Mouse (Mus musculus): ENCODE data around the gene Btrc.
"Not testable (repeated sequence)": the region's sequence is repeated elsewhere in the genome, so short reads cannot be mapped to it uniquely, and the experiment has no call there.

Gene Btrc

GRCm38 (mm10) chr19:45363384-45363926, at the start of gene Btrc:
Gene Btrc (plus strand): TSS chr19:45363734.
- DNase-seq (ENCODE audit: low read depth, low spot score), result peak; percentile 100

- DNase-seq (ENCODE audit: low read depth, low spot score), result no peak
These were observed 46.1 kb upstream of the Btrc start for GRCm38 (mm10) chr19:45317473-45317882.

DNA sequence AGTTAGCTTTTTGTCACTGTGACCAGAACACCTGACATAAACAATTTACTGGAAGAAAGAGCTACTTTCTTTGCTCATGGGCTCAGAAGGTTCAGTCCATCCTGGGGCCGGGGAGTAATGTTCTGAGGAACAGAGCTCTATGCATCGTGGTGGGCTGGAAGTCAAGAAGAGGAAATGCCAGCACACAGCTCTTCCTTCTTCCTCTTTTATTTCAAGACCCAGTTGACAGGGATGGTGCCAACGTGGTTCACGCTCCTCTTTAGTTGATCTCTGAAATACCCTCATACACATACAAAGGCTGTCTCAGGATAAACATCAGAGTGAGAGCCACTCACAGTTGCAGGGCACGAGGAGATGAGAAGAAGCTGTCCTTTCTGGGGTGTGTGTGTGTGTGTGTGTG, 42.5 kb upstream of the Btrc start:
- DNase-seq (ENCODE audit: low read depth, low spot score), result no peak

DNA sequence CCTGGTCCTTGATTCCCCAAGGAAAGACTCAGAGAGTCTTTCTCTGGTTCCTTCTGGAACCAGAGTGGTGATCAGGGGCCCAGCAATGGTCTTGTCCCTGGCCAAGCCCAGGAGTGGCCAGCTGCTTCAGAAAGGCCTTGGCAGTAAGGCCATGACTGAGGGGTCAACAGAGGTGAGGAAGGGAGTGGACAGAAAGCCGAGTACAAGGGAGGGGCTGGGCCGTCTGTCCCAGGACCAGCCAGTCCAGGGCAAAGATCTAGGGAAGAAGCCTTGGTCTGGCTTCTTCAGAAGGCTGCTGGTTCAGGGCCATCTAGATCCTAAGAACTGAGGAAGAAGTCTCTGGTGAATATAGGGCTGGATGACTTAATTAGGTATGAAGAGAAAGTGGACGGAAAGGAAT, 34.5 kb upstream of the Btrc start:
- DNase-seq (ENCODE audit: low read depth, low spot score), result no peak

GRCm38 (mm10) chr19:45329748-45330298, 33.7 kb upstream of the Btrc start:
- no peak for DNase-seq (ENCODE audit: low read depth, low spot score)

DNA sequence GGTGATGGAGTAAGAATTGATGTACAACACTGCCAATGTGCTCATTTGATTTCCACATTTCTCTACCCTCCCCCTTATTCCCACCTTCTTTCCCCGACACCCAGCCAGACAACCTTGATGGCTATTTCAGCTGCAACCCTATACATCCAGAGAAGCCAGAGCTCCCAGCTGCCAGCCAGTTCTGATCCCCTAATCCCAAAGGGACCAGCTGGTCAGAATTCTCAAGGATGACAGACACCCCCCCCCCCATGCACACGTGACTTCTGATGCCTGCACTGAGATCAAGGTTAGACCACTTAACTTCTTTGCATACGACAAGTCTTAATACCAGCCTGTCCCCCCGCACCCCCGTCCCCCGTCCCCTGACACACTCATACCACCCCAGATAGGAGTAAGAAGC, 26.8 kb upstream of the Btrc start:
- no peak for DNase-seq (ENCODE audit: low read depth, low spot score)

GRCm38 (mm10) chr19:45338182-45338581, 25.4 kb upstream of the Btrc start:
- peak; percentile 33 for DNase-seq (ENCODE audit: low read depth, low spot score)

- no peak for DNase-seq (ENCODE audit: low read depth, low spot score)
These were observed 19.6 kb upstream of the Btrc start for GRCm38 (mm10) chr19:45343941-45344340.

GRCm38 (mm10) chr19:45348188-45348587, 15.3 kb upstream of the Btrc start:
- no peak for DNase-seq (ENCODE audit: low read depth, low spot score)

- DNase-seq (ENCODE audit: low read depth, low spot score), result no peak
These were observed 13.1 kb upstream of the Btrc start for GRCm38 (mm10) chr19:45350456-45350855.

- DNase-seq (ENCODE audit: low read depth, low spot score), result not testable (repeated sequence)
These were observed 10.8 kb upstream of the Btrc start for GRCm38 (mm10) chr19:45352706-45353105.

DNA sequence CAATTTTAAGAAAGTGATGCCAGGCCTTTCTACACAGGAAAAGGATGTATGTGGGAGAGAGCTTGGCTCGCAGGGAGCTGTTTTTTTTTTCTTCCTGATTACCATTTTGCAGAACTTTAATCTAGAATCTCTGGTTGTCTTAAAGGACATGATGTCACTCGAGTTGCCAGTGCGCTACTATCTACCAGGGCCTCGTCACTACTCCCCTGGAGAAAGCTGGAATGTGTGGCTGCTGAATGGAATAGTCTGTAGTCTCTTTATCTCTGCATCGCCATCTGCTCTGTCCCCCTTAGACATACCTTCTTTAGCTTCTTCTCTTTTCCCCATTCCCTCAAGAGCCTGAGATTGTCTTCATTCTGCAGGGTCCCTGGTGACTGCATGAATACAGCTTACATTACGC, 7.9 kb upstream of the Btrc start:
- DNase-seq (ENCODE audit: low read depth, low spot score), result no peak

GRCm38 (mm10) chr19:45356868-45357267, 6.7 kb upstream of the Btrc start:
- not testable (repeated sequence) for DNase-seq (ENCODE audit: low read depth, low spot score)

- DNase-seq (ENCODE audit: low read depth, low spot score), result no peak
These were observed 3.0 kb upstream of the Btrc start for GRCm38 (mm10) chr19:45360486-45360885.

DNA sequence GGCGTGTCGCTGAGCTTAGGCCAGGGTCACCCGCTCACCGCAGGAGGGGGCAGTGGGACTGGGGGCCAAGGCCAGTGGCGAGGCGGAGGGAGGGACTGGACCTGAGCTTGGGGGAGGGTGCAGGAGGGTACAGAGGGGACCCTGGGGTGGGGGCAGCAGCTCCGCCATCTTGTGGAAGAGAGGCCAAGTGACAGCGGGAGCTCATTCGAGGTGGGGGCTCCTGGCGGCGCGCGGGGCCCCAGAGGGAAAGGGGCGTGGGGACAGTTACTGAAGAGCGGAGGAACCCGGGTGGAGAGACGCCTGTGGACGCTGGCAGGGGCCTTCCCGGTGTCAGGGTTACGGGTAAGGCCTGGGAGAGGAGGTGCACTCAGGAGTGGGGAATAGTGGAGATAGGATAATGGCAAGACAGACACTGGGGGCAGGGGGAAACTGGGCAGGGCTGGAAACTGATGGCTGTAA, 428 bp downstream of the Btrc start:
- no peak for DNase-seq (ENCODE audit: low read depth, low spot score)

DNA sequence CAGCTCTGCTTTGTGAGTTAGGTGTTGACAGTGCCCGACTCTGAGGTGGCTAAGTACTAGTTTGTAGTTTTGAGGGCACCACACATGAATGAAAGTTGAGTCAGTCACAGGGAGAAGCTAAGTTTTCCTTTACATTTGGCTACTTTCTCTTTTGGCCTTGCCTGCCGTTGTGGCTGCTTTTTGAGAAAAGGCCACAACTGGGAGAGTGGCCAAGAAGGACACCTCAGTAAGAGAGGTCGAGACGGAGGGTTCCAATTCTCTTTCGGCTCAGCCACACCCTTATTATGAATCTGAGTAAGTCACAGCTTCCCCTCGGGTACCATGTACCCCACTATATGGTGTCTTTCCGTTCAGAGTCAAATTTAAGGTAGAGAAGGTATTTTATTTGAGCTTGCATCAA, 3.1 kb downstream of the Btrc start:
- no peak for DNase-seq (ENCODE audit: low read depth, low spot score)

- not testable (repeated sequence) for DNase-seq (ENCODE audit: low read depth, low spot score)
These were observed 21.3 kb downstream of the Btrc start for GRCm38 (mm10) chr19:45384815-45385214.

DNA sequence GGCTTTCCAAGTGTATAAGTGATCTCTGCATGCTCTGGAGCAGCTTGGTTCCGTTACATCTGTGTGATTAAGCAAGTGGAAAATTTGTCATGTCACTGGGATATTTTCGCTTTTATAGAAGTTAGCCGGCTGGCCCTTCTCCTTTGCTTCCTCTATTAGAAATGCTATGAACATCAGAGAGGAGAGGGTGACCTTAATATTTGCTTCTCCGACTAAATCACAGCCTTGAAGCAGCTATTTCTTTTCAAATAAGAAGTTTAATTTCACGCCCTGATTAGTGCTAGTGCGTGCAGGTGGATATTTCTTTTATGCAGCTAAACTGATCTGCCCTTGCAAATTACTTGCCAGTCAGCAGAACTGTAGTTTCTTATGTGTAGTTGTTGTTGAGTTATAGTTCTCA, 25.0 kb downstream of the Btrc start:
- no peak for DNase-seq (ENCODE audit: low read depth, low spot score)

- DNase-seq (ENCODE audit: low read depth, low spot score), result no peak
These were observed 30.5 kb downstream of the Btrc start for GRCm38 (mm10) chr19:45394078-45394477.

DNA sequence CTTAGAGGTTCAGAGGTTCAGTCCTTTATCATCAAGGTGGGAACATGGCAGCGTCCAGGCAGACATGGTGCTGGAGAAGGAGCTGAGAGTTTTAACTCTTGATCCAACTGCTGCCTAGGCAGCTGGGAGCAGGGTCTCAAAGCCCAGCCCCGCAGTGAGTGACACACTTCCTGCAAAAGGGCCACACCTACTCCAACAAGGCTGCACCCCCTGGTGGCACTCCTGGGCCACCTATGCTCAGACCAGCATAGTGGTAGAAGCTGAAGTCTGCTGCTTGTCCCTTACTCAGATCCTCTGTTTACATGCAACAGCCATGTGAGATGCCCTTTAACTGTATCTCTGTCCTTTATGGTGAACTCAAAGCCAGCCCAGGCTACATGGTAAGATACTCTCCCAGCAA, 47.5 kb downstream of the Btrc start:
- no peak for DNase-seq (ENCODE audit: low read depth, low spot score)

DNA sequence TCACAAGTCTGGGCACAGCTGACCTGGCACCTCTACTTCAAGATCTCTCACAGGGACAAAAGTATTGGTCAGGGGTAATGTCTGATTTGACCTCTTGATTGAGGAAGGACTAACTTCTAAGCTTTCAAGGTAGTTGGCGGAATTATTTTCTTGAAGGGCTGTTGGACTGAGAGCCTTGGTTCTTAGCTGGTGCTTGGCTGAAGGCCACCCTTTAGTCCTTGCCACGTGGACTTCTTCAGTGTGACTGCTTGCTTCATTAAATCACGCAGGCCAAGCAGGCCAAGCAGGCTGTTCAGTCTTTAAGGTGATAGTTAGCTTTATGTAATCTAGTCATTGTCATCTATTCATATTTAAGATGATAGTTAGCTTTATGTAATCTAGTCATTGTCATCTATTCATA, 49.2 kb downstream of the Btrc start:
- no peak for DNase-seq (ENCODE audit: low read depth, low spot score)

DNA sequence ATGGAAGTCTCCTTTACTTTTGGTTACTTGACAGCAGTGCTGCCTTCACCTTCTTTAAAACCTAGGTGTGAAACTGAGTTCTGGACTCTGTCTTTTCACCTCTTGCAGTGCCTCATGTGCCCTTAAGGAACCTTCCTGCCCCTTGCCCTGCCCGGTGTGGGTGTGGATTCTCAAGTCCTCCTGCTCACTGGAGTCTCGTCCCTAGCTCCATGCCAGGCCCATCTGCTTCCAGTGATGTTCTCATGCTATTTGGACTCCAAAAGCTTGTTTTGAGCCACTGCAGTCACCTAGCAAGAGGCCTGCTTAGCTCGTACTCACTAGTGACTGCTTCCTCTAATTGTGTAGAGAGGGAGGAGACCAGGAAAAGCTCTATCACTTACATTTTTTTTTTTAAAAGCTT, 50.4 kb downstream of the Btrc start:
- DNase-seq (ENCODE audit: low read depth, low spot score), result no peak

- DNase-seq (ENCODE audit: low read depth, low spot score), result no peak
These were observed 54.1 kb downstream of the Btrc start for GRCm38 (mm10) chr19:45417601-45418000.

DNA sequence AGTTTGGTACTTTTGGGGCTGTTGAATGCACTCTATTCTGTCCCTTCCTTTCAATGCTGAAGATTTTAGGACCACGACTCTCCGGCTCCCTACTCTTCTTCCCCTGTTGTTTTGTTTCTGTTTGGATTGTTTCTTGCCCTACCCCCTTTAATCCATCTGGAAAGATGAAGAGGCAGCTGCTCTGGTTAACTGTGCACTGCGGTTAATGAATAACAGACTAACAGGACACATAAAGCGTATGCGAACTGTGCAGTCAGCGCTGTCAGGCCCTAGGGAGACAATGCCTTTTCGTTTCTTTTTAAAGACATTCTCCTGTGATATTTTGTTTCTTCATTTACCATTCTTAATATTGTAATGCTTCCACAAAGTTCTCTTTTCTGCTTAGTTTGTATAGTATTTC, 58.7 kb downstream of the Btrc start:
- DNase-seq (ENCODE audit: low read depth, low spot score), result peak; percentile 26

All from mesoderm, embryonic 11.5 days (tissue).